Mouse (Mus musculus) kidney, embryonic 14.5 days (tissue): Measurements from ENCODE around the gene Cpeb3. TPM values are rescaled to one million over a fixed set of nuclear protein-coding genes. Genes with fewer than 3 reads are reported as not detected.
"Not testable (repeated sequence)": the region's sequence is repeated elsewhere in the genome, so short reads cannot be mapped to it uniquely, and the experiment has no call there.

Experiments
- ATAC-seq: fragments of 200-750 bp; cut with Nextera tagmentation; 2 replicates; pipeline ENCODE4 v1.8.0; 2017; ENCODE audit warnings: moderate number of reproducible peaks, mild to moderate bottlenecking, moderate TSS enrichment, moderate library complexity; ENCODE audit not compliant: low FRiP score, low TSS enrichment
- H3K27ac ChIP-seq: fragments of 300-500 bp; sonication (generic); 2 replicates; pipeline ENCODE4 v1.5.1; 2014; ENCODE audit warnings: low read depth, mild to moderate bottlenecking, low read length, moderate library complexity, mixed read lengths
- H3K27me3 ChIP-seq: fragments of 300-500 bp; sonication (generic); 2 replicates; pipeline ENCODE4 v1.6.1; 2014; ENCODE audit warnings: mild to moderate bottlenecking, low read length; ENCODE audit not compliant: control insufficient read depth, insufficient read depth
- H3K36me3 ChIP-seq: fragments of 300-500 bp; sonication (generic); 2 replicates; pipeline ENCODE4 v1.6.1; 2014; ENCODE audit warnings: low read length, mixed read lengths; ENCODE audit not compliant: control insufficient read depth, insufficient read depth
- H3K4me1 ChIP-seq: fragments of 300-500 bp; sonication (generic); 2 replicates; pipeline ENCODE4 v1.6.1; 2014; ENCODE audit warnings: low read length, mixed read lengths; ENCODE audit not compliant: control insufficient read depth, insufficient read depth
- H3K4me2 ChIP-seq: fragments of 300-500 bp; sonication (generic); replicated peaks from 2 replicates; pipeline ENCODE4 v1.6.1; 2014; ENCODE audit warnings: low read depth, mild to moderate bottlenecking, low read length
- H3K4me3 ChIP-seq: fragments of 300-500 bp; sonication (generic); 2 replicates; pipeline ENCODE4 v1.5.1; 2014; ENCODE audit warnings: mild to moderate bottlenecking, low read length
- H3K9ac ChIP-seq: fragments of 300-500 bp; sonication (generic); 2 replicates; pipeline ENCODE4 v1.6.1; 2014; ENCODE audit warnings: low read depth, mild to moderate bottlenecking, low read length, moderate library complexity
- H3K9me3 ChIP-seq: fragments of 300-500 bp; sonication (generic); 2 replicates; pipeline ENCODE4 v1.6.1; 2016; ENCODE audit warnings: low read length; ENCODE audit not compliant: control insufficient read depth
- WGBS: fragments of 180-500 bp; shearing (Covaris S2); extraction: QIAGEN DNeasy Blood & Tissue Kit; methylation state at CpG from one replicate; pipeline ENCODE4 v1.1.7; 2014; 5-methylcytosine and 5-hydroxymethylcytosine counted together
- polyA plus RNA-seq: library from polyadenylated mRNA; unstranded; fragments of >200 nt; fragmentation: Nextera tagmentation; extraction: Ambion mirVana; gene quantifications from 2 replicates; pipeline ENCODE4 v1.2.1, GENCODE M21; 2014

Gene Cpeb3
- polyA plus RNA-seq, 1 experiment from 2014 or later = 1.0 TPM

GRCm38 (mm10) chr19:37141623-37142022, 66.8 kb downstream of the Cpeb3 start:
- no peaks in the 10 kb centered on the region for H3K27me3 ChIP-seq
- H3K27ac ChIP-seq = no peak overlapping the region
- no peaks in the 10 kb centered on the region for H3K4me1 ChIP-seq
- no peak overlapping the region for H3K4me2 ChIP-seq
- no peaks in the 10 kb centered on the region for H3K36me3 ChIP-seq
- ATAC-seq = no peak
- WGBS = 87% methylated on average over 4 of the region's 4 CpGs
- no peaks in the 10 kb centered on the region for H3K9me3 ChIP-seq
- no peak overlapping the region for H3K9ac ChIP-seq
- no peak overlapping the region for H3K4me3 ChIP-seq

GRCm38 (mm10) chr19:37137133-37137532, 71.3 kb downstream of the Cpeb3 start:
- Histone ChIP-seq H3K9ac (no peak overlapping the region), H3K36me3 (no peaks in the 10 kb centered on the region), H3K4me1 (no peaks in the 10 kb centered on the region), H3K4me3 (no peak overlapping the region), H3K4me2 (no peak overlapping the region), H3K27me3 (no peaks in the 10 kb centered on the region), H3K27ac (no peak overlapping the region), H3K9me3 (no peaks in the 10 kb centered on the region)
- ATAC-seq = no peak
- WGBS = 55% methylated on average over 2 of the region's 2 CpGs

- 90% methylated on average over 2 of the region's 2 CpGs for WGBS
- not testable (repeated sequence) for H3K4me1 ChIP-seq
Observed at GRCm38 (mm10) chr19:37135459-37135858, 72.9 kb downstream of the Cpeb3 start.

GRCm38 (mm10) chr19:37133666-37134065, 74.7 kb downstream of the Cpeb3 start:
- Histone ChIP-seq H3K27me3 (no peaks in the 10 kb centered on the region), H3K4me3 (no peak overlapping the region), H3K4me1 (no peaks in the 10 kb centered on the region), H3K36me3 (no peaks in the 10 kb centered on the region), H3K27ac (no peak overlapping the region), H3K9ac (no peak overlapping the region), H3K4me2 (no peak overlapping the region), H3K9me3 (no peaks in the 10 kb centered on the region)
- WGBS = 84% methylated on average over 4 of the region's 4 CpGs
- ATAC-seq = no peak

More at GRCm38 (mm10) chr19:37135459-37135858, 72.9 kb downstream of the Cpeb3 start:
- H3K9me3 ChIP-seq, ATAC-seq, H3K27ac ChIP-seq, H3K4me3 ChIP-seq, H3K27me3 ChIP-seq, H3K4me2 ChIP-seq, H3K9ac ChIP-seq, H3K36me3 ChIP-seq: not testable (repeated sequence)

GRCm38 (mm10) chr19:37131660-37132059, 76.7 kb downstream of the Cpeb3 start:
- Histone ChIP-seq H3K4me1 (no peaks in the 10 kb centered on the region), H3K27me3 (no peaks in the 10 kb centered on the region), H3K9ac (no peak overlapping the region), H3K4me2 (no peak overlapping the region), H3K4me3 (no peak overlapping the region), H3K9me3 (no peaks in the 10 kb centered on the region), H3K36me3 (no peaks in the 10 kb centered on the region), H3K27ac (no peak overlapping the region)
- 59% methylated on average over 1 of the region's 1 CpGs for WGBS
- no peak for ATAC-seq

GRCm38 (mm10) chr19:37128461-37128860, 79.9 kb downstream of the Cpeb3 start:
- H3K36me3 ChIP-seq = no peaks in the 10 kb centered on the region
- H3K9me3 ChIP-seq = no peaks in the 10 kb centered on the region
- no peak for ATAC-seq

GRCm38 (mm10) chr19:37127018-37127567, 81.3 kb downstream of the Cpeb3 start:
- no peaks in the 10 kb centered on the region for H3K4me1 ChIP-seq
- H3K36me3 ChIP-seq = no peaks in the 10 kb centered on the region
- no peak overlapping the region for H3K4me2 ChIP-seq
- H3K27me3 ChIP-seq = no peaks in the 10 kb centered on the region
- no peak overlapping the region for H3K9ac ChIP-seq
- H3K4me3 ChIP-seq = no peak overlapping the region
- no peaks in the 10 kb centered on the region for H3K9me3 ChIP-seq
- 63% methylated on average over 5 of the region's 5 CpGs for WGBS
- ATAC-seq = no peak
- no peak overlapping the region for H3K27ac ChIP-seq

More at GRCm38 (mm10) chr19:37128461-37128860, 79.9 kb downstream of the Cpeb3 start:
- Histone ChIP-seq H3K4me2 (no peak overlapping the region), H3K27me3 (no peaks in the 10 kb centered on the region), H3K4me3 (no peak overlapping the region), H3K9ac (no peak overlapping the region), H3K4me1 (no peaks in the 10 kb centered on the region), H3K27ac (no peak overlapping the region)
- 94% methylated on average over 4 of the region's 4 CpGs for WGBS

GRCm38 (mm10) chr19:37124961-37125360, 83.4 kb downstream of the Cpeb3 start:
- H3K4me3 ChIP-seq = no peak overlapping the region
- no peaks in the 10 kb centered on the region for H3K36me3 ChIP-seq
- no peak overlapping the region for H3K4me2 ChIP-seq
- no peaks in the 10 kb centered on the region for H3K9me3 ChIP-seq
- no peaks in the 10 kb centered on the region for H3K27me3 ChIP-seq
- no peaks in the 10 kb centered on the region for H3K4me1 ChIP-seq
- no peak for ATAC-seq
- H3K27ac ChIP-seq = no peak overlapping the region
- no peak overlapping the region for H3K9ac ChIP-seq

- Histone ChIP-seq H3K4me1 (no peaks in the 10 kb centered on the region), H3K27ac (no peak overlapping the region), H3K9ac (no peak overlapping the region), H3K36me3 (no peaks in the 10 kb centered on the region), H3K27me3 (no peaks in the 10 kb centered on the region), H3K4me2 (no peak overlapping the region), H3K9me3 (no peaks in the 10 kb centered on the region), H3K4me3 (no peak overlapping the region)
- no peak for ATAC-seq
- WGBS = 68% methylated on average over 2 of the region's 2 CpGs
Observed at GRCm38 (mm10) chr19:37119281-37119680, 89.1 kb downstream of the Cpeb3 start.
